Mouse (Mus musculus): ENCODE measurements at regions not wholly inside any gene's neighbourhood (a gene's known extent, or its start where the extent isn't known, plus 50 kb on each side); places are given as distances from the start of the nearest gene placed in this dataset.

DNA sequence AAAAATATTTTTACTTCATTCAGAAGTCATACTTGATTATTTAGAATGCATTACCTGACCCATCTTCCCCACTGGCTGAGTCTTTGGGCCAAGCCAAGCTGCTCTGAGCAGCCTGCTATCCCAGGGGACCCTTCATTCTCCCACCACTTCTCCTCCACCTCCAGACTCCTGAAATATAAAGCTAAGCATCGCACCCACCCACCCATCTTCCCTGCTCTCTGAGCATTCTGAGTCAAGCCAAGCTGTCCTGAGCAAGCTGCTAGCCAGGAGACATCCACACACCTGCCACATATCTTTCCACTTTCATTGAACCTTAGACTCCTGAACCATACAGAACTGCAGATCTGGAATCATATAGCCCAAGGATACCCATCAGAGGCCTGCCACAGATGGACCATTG, 1456.2 kb upstream of the Adam24 start:
- TF ChIP-seq USF2 (IDR thresholded peaks at IDR 0.05; ENCODE audit: borderline replicate concordance in 1 of 2, insufficient read depth in 1 of 2, low read depth in 1 of 2, low read length in 2 of 2) = no peak
- no peak for TF ChIP-seq MEF2A (IDR thresholded peaks at IDR 0.05; ENCODE audit: extremely low read depth, insufficient replicate concordance, low read depth, low read length, poor library complexity, severe bottlenecking)
- no peak for TF ChIP-seq ZMIZ1 (IDR thresholded peaks at IDR 0.05; ENCODE audit: low read depth, low read length)
- no peak for TF ChIP-seq POLR2AphosphoS5 (IDR thresholded peaks at IDR 0.05; ENCODE audit: borderline replicate concordance, low read depth, low read length)
- TF ChIP-seq MAFK (IDR thresholded peaks at IDR 0.05; ENCODE audit: borderline replicate concordance, low read depth, low read length) = no peak
- TF ChIP-seq SIN3A (IDR thresholded peaks at IDR 0.05; ENCODE audit: low read length) = no peak
- no peak for TF ChIP-seq BHLHE40 (IDR thresholded peaks at IDR 0.05; ENCODE audit: borderline replicate concordance, low read depth, low read length)
- TF ChIP-seq CHD1 (IDR thresholded peaks at IDR 0.05; ENCODE audit: low read depth, low read length) = no peak
- no peak for TF ChIP-seq UBTF (IDR thresholded peaks at IDR 0.05; ENCODE audit: borderline replicate concordance, insufficient read depth, low read depth, low read length)
- Histone ChIP-seq H3K9me3 (replicated peaks; ENCODE audit: insufficient read depth, low read length) (no peaks in the 10 kb centered on the region), H3K9ac (ENCODE audit: control insufficient read depth, low read depth, low read length, poor library complexity, severe bottlenecking) (no peak overlapping the region), H3K79me2 (ENCODE audit: control insufficient read depth, insufficient read depth, low read length, poor library complexity) (no peaks in the 10 kb centered on the region), H3K36me3 (ENCODE audit: control insufficient read depth in 1 of 2, insufficient read depth in 2 of 2, low read length in 2 of 2) (no peaks in the 10 kb centered on the region), H3K4me3 (ENCODE audit: control insufficient read depth in 1 of 2, insufficient read depth in 1 of 2, low read depth in 2 of 2, low read length in 2 of 2) (no peak overlapping the region), H3K4me1 (ENCODE audit: control insufficient read depth in 1 of 2, insufficient read depth in 2 of 2, low read length in 2 of 2) (no peaks in the 10 kb centered on the region), H3K27ac (ENCODE audit: control insufficient read depth, low read depth, low read length) (no peak overlapping the region), H3K27me3 (ENCODE audit: control insufficient read depth in 1 of 2, insufficient read depth in 2 of 2, low read length in 2 of 2) (no peaks in the 10 kb centered on the region)
- DNase-seq (ENCODE audit: low read depth, low spot score) = no peak

DNA sequence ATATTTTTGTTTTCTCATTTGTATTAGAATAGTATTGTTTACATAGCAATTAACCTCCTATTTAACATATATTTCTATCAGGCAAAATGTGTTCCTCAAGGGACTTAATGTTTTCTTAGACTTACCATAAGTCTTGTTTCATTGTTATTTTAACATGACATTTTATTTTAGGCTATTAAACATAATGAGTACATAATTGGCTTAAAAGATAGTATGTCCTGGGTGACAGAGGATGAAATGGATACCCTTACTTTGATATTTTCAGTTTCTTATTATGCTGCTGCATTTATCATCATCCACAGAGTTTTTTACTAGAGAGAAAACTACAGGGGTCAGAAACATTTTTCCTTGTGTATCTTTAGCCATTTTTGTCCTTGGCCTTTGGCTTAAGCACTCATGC, 1447.6 kb upstream of the Adam24 start:
- no peak overlapping the region for H3K27ac ChIP-seq (ENCODE audit: control insufficient read depth, low read depth, low read length)
- H3K4me3 ChIP-seq (ENCODE audit: control insufficient read depth in 1 of 2, insufficient read depth in 1 of 2, low read depth in 2 of 2, low read length in 2 of 2) = no peak overlapping the region
- no peak overlapping the region for H3K9ac ChIP-seq (ENCODE audit: control insufficient read depth, low read depth, low read length, poor library complexity, severe bottlenecking)
- no peaks in the 10 kb centered on the region for H3K4me1 ChIP-seq (ENCODE audit: control insufficient read depth in 1 of 2, insufficient read depth in 2 of 2, low read length in 2 of 2)
- no peaks in the 10 kb centered on the region for H3K9me3 ChIP-seq (replicated peaks; ENCODE audit: insufficient read depth, low read length)
- no peaks in the 10 kb centered on the region for H3K36me3 ChIP-seq (ENCODE audit: control insufficient read depth in 1 of 2, insufficient read depth in 2 of 2, low read length in 2 of 2)
- H3K79me2 ChIP-seq (ENCODE audit: control insufficient read depth, insufficient read depth, low read length, poor library complexity) = no peaks in the 10 kb centered on the region
- TF ChIP-seq POLR2A (IDR thresholded peaks at IDR 0.05; ENCODE audit: control insufficient read depth in 1 of 2, insufficient read depth in 1 of 2, low read depth in 1 of 2, low read length in 2 of 2, poor library complexity in 1 of 2) (no peak), ELF1 (IDR thresholded peaks at IDR 0.05; ENCODE audit: low read depth, low read length) (no peak), USF1 (IDR thresholded peaks at IDR 0.05; ENCODE audit: low read depth, low read length) (no peak), MAX (IDR thresholded peaks at IDR 0.05; ENCODE audit: low read length) (no peak), SIN3A (IDR thresholded peaks at IDR 0.05; ENCODE audit: low read length) (no peak), KAT2A (conservative IDR thresholded peaks at IDR 0.05; ENCODE audit: low read depth, low read length) (no peak), SMC3 (IDR thresholded peaks at IDR 0.05; ENCODE audit: low read depth, low read length) (no peak), CHD1 (IDR thresholded peaks at IDR 0.05; ENCODE audit: low read depth, low read length) (no peak), E2F4 (IDR thresholded peaks at IDR 0.05; ENCODE audit: borderline replicate concordance, low read depth, low read length) (no peak), POLR2AphosphoS5 (IDR thresholded peaks at IDR 0.05; ENCODE audit: borderline replicate concordance, low read depth, low read length) (no peak), USF2 (IDR thresholded peaks at IDR 0.05; ENCODE audit: borderline replicate concordance in 1 of 2, insufficient read depth in 1 of 2, low read depth in 1 of 2, low read length in 2 of 2) (no peak), TBP (IDR thresholded peaks at IDR 0.05; ENCODE audit: low read depth, low read length) (no peak)
- no peak for DNase-seq (ENCODE audit: low read depth, low spot score)
- H3K27me3 ChIP-seq (ENCODE audit: control insufficient read depth in 1 of 2, insufficient read depth in 2 of 2, low read length in 2 of 2) = no peaks in the 10 kb centered on the region

Measured in MEL (cell line).